Mouse (Mus musculus) E14TG2a.4 (cell line): ENCODE results near the gene Trim56.

Source experiments
- H3K27me3 ChIP-seq: 2 replicates; pipeline ENCODE4 v1.6.1; 2014; ENCODE audit warnings: low read length, control low read depth; ENCODE audit not compliant: insufficient read depth
- H3K36me3 ChIP-seq: 2 replicates; pipeline ENCODE4 v1.6.1; 2014; ENCODE audit warnings: low read length, control low read depth; ENCODE audit not compliant: insufficient read depth
- H3K4me1 ChIP-seq: replicated peaks from 2 replicates; pipeline ENCODE4 v1.6.1; 2014; ENCODE audit warnings: low read depth, low read length, control low read depth
- H3K4me3 ChIP-seq: replicated peaks from 2 replicates; pipeline ENCODE4 v1.5.1; 2014; ENCODE audit warnings: mild to moderate bottlenecking, low read length
- H3K9me3 ChIP-seq: 2 replicates; pipeline ENCODE4 v1.6.1; 2014; ENCODE audit warnings: low read length, control low read depth
- CTCF ChIP-seq: conservative IDR thresholded peaks from 2 replicates; pipeline ENCODE4 v1.5.1; 2014; ENCODE audit warnings: low read length
- NANOG ChIP-seq: IDR thresholded peaks from 2 replicates; pipeline ENCODE4 v1.6.1; 2014; ENCODE audit warnings: borderline replicate concordance, low read length, mixed read lengths
- POU5F1 ChIP-seq: IDR thresholded peaks from 2 replicates; pipeline ENCODE4 v1.6.1; 2014; ENCODE audit warnings: low read length, borderline replicate concordance

Trim56 gene

GRCm38 (mm10) chr5:137114891-137115561, 983 bp downstream of the Trim56 start:
- peaks cover 18% of the 10 kb centered on the region for H3K27me3 ChIP-seq
- TF ChIP-seq NANOG, result no peak
- TF ChIP-seq CTCF, result no peak
- TF ChIP-seq POU5F1, result no peak

GRCm38 (mm10) chr5:137111542-137112408, 4.2 kb downstream of the Trim56 start:
- TF ChIP-seq NANOG (no peak), CTCF (no peak), POU5F1 (no peak)
- no peaks in the 10 kb centered on the region; the same call in 1 of the 2 replicates for H3K9me3 ChIP-seq
- H3K4me1 ChIP-seq, result peaks cover 56% of the 10 kb centered on the region
- H3K27me3 ChIP-seq, result peaks cover 18% of the 10 kb centered on the region
- peaks cover 21% of the 10 kb centered on the region for H3K36me3 ChIP-seq
- H3K4me3 ChIP-seq, result no peak overlapping the region

More at GRCm38 (mm10) chr5:137114891-137115561, 983 bp downstream of the Trim56 start:
- Histone ChIP-seq H3K9me3 (no peaks in the 10 kb centered on the region; the same call in 1 of the 2 replicates), H3K36me3 (peaks cover 21% of the 10 kb centered on the region), H3K4me3 (peak overlapping the region; percentile 77), H3K4me1 (peaks cover 69% of the 10 kb centered on the region)

- no peak for TF ChIP-seq NANOG
- no peak for TF ChIP-seq POU5F1
- TF ChIP-seq CTCF, result no peak
- peaks cover 18% of the 10 kb centered on the region for H3K27me3 ChIP-seq
- no peaks in the 10 kb centered on the region; the same call in 1 of the 2 replicates for H3K9me3 ChIP-seq
- peaks cover 21% of the 10 kb centered on the region for H3K36me3 ChIP-seq
- H3K4me3 ChIP-seq, result no peak overlapping the region
- peaks cover 52% of the 10 kb centered on the region for H3K4me1 ChIP-seq
These were observed 5.1 kb downstream of the Trim56 start for GRCm38 (mm10) chr5:137110863-137111262.

GRCm38 (mm10) chr5:137109941-137110593, 5.9 kb downstream of the Trim56 start:
- H3K4me3 ChIP-seq, result peak overlapping the region; percentile 43; the same call in 1 of the 2 replicates
- H3K36me3 ChIP-seq, result peaks cover 21% of the 10 kb centered on the region
- TF ChIP-seq POU5F1 (no peak), CTCF (no peak), NANOG (no peak)
- H3K27me3 ChIP-seq, result peaks cover 18% of the 10 kb centered on the region
- H3K4me1 ChIP-seq, result peaks cover 44% of the 10 kb centered on the region
- no peaks in the 10 kb centered on the region; the same call in 1 of the 2 replicates for H3K9me3 ChIP-seq

- peaks cover 7% of the 10 kb centered on the region for H3K36me3 ChIP-seq
- peaks cover 11% of the 10 kb centered on the region for H3K27me3 ChIP-seq
- no peak overlapping the region for H3K4me3 ChIP-seq
- H3K9me3 ChIP-seq, result no peaks in the 10 kb centered on the region; the same call in 1 of the 2 replicates
- TF ChIP-seq CTCF (no peak), NANOG (no peak), POU5F1 (no peak)
- peaks cover 33% of the 10 kb centered on the region for H3K4me1 ChIP-seq
These were observed 7.9 kb downstream of the Trim56 start for GRCm38 (mm10) chr5:137108111-137108510.

- Histone ChIP-seq H3K4me3 (no peak overlapping the region), H3K27me3 (peaks cover 7% of the 10 kb centered on the region), H3K4me1 (peaks cover 33% of the 10 kb centered on the region), H3K9me3 (no peaks in the 10 kb centered on the region; the same call in 1 of the 2 replicates), H3K36me3 (peaks cover 3% of the 10 kb centered on the region)
- no peak for TF ChIP-seq NANOG
These were observed 8.3 kb downstream of the Trim56 start for GRCm38 (mm10) chr5:137107670-137108069.

GRCm38 (mm10) chr5:137107024-137107423, 9.0 kb downstream of the Trim56 start:
- no peaks in the 10 kb centered on the region; the same call in 1 of the 2 replicates for H3K9me3 ChIP-seq
- peaks cover 6% of the 10 kb centered on the region for H3K27me3 ChIP-seq
- peaks cover 36% of the 10 kb centered on the region for H3K4me1 ChIP-seq
- no peak overlapping the region for H3K4me3 ChIP-seq
- no peaks in the 10 kb centered on the region for H3K36me3 ChIP-seq
- TF ChIP-seq NANOG, result no peak
- peak; percentile 78 for TF ChIP-seq CTCF
- TF ChIP-seq POU5F1, result no peak

- Histone ChIP-seq H3K4me3 (no peak overlapping the region), H3K4me1 (peaks cover 40% of the 10 kb centered on the region), H3K36me3 (no peaks in the 10 kb centered on the region), H3K9me3 (no peaks in the 10 kb centered on the region; the same call in 1 of the 2 replicates), H3K27me3 (peaks cover 7% of the 10 kb centered on the region)
- TF ChIP-seq POU5F1 (no peak), NANOG (no peak), CTCF (no peak)
These were observed 9.6 kb downstream of the Trim56 start for GRCm38 (mm10) chr5:137106434-137106833.
